Mouse (Mus musculus) fibroblast of lung, adult 2 months (primary cell): Measurements from ENCODE around the gene Neu1.
A peak's percentile ranks its signal among the peaks of the same experiment; 100 is the strongest.
"Not testable (repeated sequence)": the region's sequence is repeated elsewhere in the genome, so short reads cannot be mapped to it uniquely, and the experiment has no call there.

Experiments used
- DNase-seq: peaks from one replicate; pipeline ENCODE4 v3.0.0-alpha.2; 2011; ENCODE audit warnings: low read depth

Gene Neu1

GRCm38 (mm10) chr17:34969822-34970221 lies 38.8 kb downstream of the Neu1 start, which contains the start of gene Gm20481:
Gm20481 (plus strand) TSS chr17:34969912.
- not testable (repeated sequence) for DNase-seq

- DNase-seq = not testable (repeated sequence)
Measured at GRCm38 (mm10) chr17:34970850-34971249, 39.8 kb downstream of the Neu1 start.

DNA sequence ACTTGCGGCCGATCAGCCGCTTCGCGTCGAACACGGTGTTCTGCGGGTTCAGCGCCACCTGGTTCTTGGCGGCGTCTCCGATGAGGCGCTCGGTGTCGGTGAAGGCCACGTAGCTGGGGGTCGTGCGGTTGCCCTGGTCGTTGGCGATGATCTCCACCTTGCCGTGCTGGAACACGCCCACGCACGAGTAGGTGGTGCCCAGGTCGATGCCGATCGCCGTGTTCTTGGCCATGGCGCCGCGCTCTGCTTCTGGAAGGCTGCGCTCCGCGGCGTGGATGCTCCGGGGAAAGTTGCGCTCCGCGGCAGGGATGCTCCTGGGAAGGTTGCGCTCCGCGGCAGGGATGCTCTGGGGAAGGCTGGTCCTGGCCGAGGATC lies 40.6 kb downstream of the Neu1 start:
- not testable (repeated sequence) for DNase-seq

- DNase-seq = not testable (repeated sequence)
Measured at GRCm38 (mm10) chr17:34972069-34972749, 41.2 kb downstream of the Neu1 start, which contains the start of the genes Hspa1a and Hspa1l. Hspa1a (minus strand) TSS chr17:34972156. Hspa1l (plus strand) TSS chr17:34972703.

DNA sequence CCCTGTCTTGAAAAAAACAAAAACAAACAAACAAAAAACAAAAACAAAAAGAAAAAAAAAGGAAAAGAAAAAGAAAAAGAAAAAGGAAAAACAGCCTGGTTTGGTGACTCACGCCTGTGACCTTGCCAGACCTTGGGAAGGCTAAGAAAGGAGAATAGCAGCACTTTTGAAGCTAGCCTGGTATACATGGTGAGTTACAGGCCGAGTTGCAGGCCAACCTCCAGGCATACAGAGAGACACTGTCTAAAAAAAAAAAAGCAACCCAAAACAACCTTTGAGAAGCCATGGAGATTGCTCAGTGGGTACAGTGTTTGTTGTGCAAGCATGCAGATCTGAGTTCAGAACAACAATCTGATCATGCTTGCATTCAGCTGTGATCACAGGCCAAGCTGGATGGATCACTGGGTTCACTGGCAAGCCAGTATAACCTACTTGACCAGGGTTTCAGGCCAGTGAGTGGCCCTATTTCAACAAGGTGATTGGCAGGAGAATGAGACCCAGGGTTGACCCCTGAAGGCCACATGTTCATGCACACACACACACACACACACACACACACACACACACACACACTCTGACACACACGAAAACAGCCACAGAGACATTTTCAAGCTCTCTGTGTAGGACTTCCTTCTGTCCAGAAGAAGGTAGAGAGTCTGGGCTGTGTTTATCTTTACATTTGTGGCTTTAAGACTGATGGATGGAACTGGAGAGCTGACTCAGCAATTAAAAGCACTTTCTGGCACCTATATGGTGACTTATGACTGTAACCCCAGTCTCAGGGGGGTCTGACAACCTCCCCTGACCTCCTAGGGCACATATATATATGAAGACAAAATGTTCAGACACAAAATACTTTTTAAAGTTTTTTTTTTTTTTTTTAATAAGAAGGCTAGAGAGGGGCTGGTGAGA lies 44.8 kb downstream of the Neu1 start:
- no peak for DNase-seq

DNA sequence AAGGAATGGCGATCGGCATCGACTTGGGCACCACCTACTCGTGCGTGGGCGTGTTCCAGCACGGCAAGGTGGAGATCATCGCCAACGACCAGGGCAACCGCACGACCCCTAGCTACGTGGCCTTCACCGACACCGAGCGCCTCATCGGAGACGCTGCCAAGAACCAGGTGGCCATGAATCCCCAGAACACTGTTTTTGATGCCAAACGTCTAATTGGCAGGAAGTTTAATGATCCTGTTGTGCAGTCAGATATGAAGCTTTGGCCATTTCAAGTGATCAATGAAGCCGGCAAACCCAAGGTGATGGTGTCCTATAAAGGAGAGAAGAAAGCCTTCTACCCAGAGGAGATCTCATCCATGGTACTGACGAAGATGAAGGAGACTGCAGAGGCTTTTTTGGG lies 45.9 kb downstream of the Neu1 start:
- DNase-seq = no peak

GRCm38 (mm10) chr17:34978239-34978638 lies 47.2 kb downstream of the Neu1 start:
- DNase-seq = no peak

DNA sequence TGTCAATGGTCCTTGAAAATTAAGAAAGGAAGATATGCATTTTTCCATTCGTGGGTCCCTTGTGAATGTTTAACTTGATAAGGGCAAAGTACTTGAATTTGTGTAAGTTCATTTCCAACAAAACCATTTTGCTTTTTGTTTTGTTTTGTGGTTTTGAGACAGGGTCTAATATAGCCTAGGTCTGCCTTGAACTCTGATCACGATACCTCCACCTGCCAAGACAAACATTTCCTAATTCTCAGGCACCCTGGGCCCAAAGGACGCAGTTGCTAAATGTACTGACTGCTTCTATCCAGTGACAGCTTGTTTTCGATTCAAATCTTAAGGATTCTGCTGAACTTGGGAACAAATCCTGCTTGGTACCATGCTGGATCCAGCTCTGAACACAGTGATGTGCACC lies 48.6 kb downstream of the Neu1 start:
- DNase-seq = no peak

DNA sequence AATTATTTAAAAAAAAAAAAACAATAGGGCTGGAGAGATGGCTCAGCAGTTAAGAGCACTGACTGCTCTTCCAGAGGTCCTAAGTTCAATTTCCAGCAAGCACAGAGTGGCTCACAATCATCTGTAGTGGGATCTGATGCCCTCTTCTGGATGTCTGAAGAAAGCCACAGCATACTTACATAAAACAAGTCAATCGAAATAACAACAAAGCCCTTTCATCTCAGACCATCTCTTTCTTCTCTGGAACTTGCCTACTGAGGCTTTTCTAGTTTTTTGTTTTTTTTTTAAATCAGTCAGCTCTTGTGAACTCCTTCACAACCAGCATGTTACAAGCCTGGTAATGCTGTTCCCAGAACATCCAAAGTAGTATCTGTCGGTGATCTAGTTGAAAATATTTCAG lies 49.6 kb downstream of the Neu1 start:
- no peak for DNase-seq

GRCm38 (mm10) chr17:34981690-34982180 lies 50.7 kb downstream of the Neu1 start, which contains the start of gene Lsm2:
Lsm2 (plus strand) TSS chr17:34981862.
- peak; percentile 79 for DNase-seq

DNA sequence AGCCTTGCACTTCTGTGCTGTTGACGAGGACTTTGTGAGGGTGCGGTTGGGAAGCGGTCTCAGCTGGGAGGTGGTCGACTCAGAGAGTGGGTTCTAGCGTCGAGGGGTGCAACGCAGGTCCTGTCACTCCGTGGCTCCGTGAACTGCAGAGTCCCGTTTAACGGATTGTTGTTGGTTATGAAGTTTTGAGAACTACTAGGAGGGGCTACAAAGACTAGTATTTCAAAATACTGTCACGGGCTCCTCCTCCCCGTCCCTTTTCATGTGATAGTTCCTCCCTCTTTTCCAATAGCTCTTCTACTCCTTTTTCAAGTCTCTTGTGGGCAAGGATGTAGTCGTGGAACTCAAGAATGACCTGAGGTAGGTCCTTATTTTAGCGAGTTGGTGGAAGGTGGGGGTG lies 51.3 kb downstream of the Neu1 start:
- no peak for DNase-seq

DNA sequence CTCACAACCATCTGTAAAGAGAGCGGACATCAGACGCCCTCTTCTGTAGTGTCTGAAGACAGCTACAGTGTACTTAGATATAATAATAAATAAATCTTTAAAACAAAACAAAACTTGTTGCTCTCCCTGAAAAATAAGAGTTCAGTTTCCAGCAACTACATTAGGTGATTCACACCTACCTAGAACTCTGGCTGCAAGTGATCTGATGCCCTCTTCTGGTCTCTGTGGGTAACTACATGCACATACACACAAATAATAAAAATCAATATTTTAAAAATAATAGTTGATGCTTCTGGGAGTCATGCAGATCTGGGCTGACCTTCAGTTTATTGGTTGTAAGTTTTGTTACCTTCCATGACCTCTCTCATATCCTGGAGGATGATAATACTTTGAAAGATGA lies 53.2 kb downstream of the Neu1 start:
- no peak for DNase-seq
